Mouse (Mus musculus) embryonic facial prominence, embryonic 10.5 days (tissue): ENCODE measurements at regions not wholly inside any gene's neighbourhood (a gene's known extent, or its start where the extent isn't known, plus 50 kb on each side); places are given as distances from the start of the nearest gene placed in this dataset.

ENCODE experiments used
- DNase-seq: peaks from one replicate; pipeline ENCODE4 v3.0.0-alpha.2; 2017; ENCODE audit warnings: low spot score
- H3K27ac ChIP-seq: fragments of 300-500 bp; sonication (generic); replicated peaks from 2 replicates; pipeline ENCODE4 v1.5.1; 2016; ENCODE audit warnings: mild to moderate bottlenecking
- H3K27me3 ChIP-seq: fragments of 300-500 bp; sonication (generic); replicated peaks from 2 replicates; pipeline ENCODE4 v1.6.1; 2016; ENCODE audit warnings: low read depth, mild to moderate bottlenecking; ENCODE audit not compliant: poor library complexity, severe bottlenecking
- H3K36me3 ChIP-seq: fragments of 300-500 bp; sonication (generic); replicated peaks from 2 replicates; pipeline ENCODE4 v1.6.1; 2016; ENCODE audit warnings: mild to moderate bottlenecking, moderate library complexity
- H3K4me1 ChIP-seq: fragments of 300-500 bp; sonication (generic); 2 replicates; pipeline ENCODE4 v1.6.1; 2016
- H3K4me3 ChIP-seq: fragments of 300-500 bp; sonication (generic); 2 replicates; pipeline ENCODE4 v1.5.1; 2016; ENCODE audit warnings: mild to moderate bottlenecking, moderate library complexity
- H3K9me3 ChIP-seq: fragments of 300-500 bp; sonication (generic); 2 replicates; pipeline ENCODE4 v1.6.1; 2016; ENCODE audit warnings: mild to moderate bottlenecking
- WGBS: fragments of 180-500 bp; shearing (Covaris S2); methylation state at CpG from one replicate; pipeline ENCODE4 v1.1.7; 2016; 5-methylcytosine and 5-hydroxymethylcytosine counted together

GRCm38 (mm10) chr1:88909864-88910573, 160.2 kb upstream of the Sh3bp4 start:
- Histone ChIP-seq H3K9me3 (peaks cover 6% of the 10 kb centered on the region; the same call in 1 of the 2 replicates), H3K27ac (no peak overlapping the region), H3K27me3 (no peaks in the 10 kb centered on the region), H3K4me3 (no peak overlapping the region), H3K36me3 (no peaks in the 10 kb centered on the region), H3K4me1 (peaks cover 7% of the 10 kb centered on the region; the same call in 1 of the 2 replicates)
- 77% methylated on average over 6 of the region's 6 CpGs for WGBS
- DNase-seq: no peak

- Histone ChIP-seq H3K27me3 (no peaks in the 10 kb centered on the region), H3K4me1 (peaks cover 7% of the 10 kb centered on the region; the same call in 1 of the 2 replicates), H3K4me3 (no peak overlapping the region), H3K9me3 (peaks cover 6% of the 10 kb centered on the region; the same call in 1 of the 2 replicates), H3K27ac (no peak overlapping the region), H3K36me3 (no peaks in the 10 kb centered on the region)
- WGBS: 74% methylated on average over 5 of the region's 5 CpGs
- DNase-seq: no peak
These were observed 158.5 kb upstream of the Sh3bp4 start for GRCm38 (mm10) chr1:88911724-88912123.

- Histone ChIP-seq H3K9me3 (peaks cover 11% of the 10 kb centered on the region; the same call in 1 of the 2 replicates), H3K4me1 (peaks cover 8% of the 10 kb centered on the region; the same call in 1 of the 2 replicates), H3K27ac (peak overlapping the region; percentile 35; the same call in 1 of the 2 replicates), H3K36me3 (no peaks in the 10 kb centered on the region), H3K4me3 (no peak overlapping the region), H3K27me3 (no peaks in the 10 kb centered on the region)
- no peak for DNase-seq
- 81% methylated on average over 4 of the region's 4 CpGs for WGBS
These were observed 153.6 kb upstream of the Sh3bp4 start for GRCm38 (mm10) chr1:88916531-88917050.

- Histone ChIP-seq H3K9me3 (0 out of 2 replicates have a peak, but pooled peaks cover 5% of the 10 kb centered on the region), H3K27me3 (no peaks in the 10 kb centered on the region), H3K4me1 (peaks cover 15% of the 10 kb centered on the region), H3K27ac (no peak overlapping the region), H3K36me3 (no peaks in the 10 kb centered on the region), H3K4me3 (no peak overlapping the region)
- no peak for DNase-seq
- 68% methylated on average over 2 of the region's 2 CpGs for WGBS
These were observed 148.8 kb upstream of the Sh3bp4 start for GRCm38 (mm10) chr1:88921401-88921800.

- Histone ChIP-seq H3K4me1 (peaks cover 15% of the 10 kb centered on the region), H3K36me3 (no peaks in the 10 kb centered on the region), H3K27ac (peak overlapping the region; percentile 32; the same call in 1 of the 2 replicates), H3K9me3 (0 out of 2 replicates have a peak, but pooled peaks cover 7% of the 10 kb centered on the region), H3K4me3 (no peak overlapping the region), H3K27me3 (no peaks in the 10 kb centered on the region)
- DNase-seq: peak; percentile 18
- 68% methylated on average over 7 of the region's 7 CpGs for WGBS
These were observed 146.2 kb upstream of the Sh3bp4 start for GRCm38 (mm10) chr1:88923791-88924581.

- Histone ChIP-seq H3K36me3 (no peaks in the 10 kb centered on the region), H3K9me3 (peaks cover 6% of the 10 kb centered on the region), H3K4me1 (peaks cover 19% of the 10 kb centered on the region), H3K4me3 (no peak overlapping the region), H3K27me3 (no peaks in the 10 kb centered on the region), H3K27ac (no peak overlapping the region)
- DNase-seq: no peak
- 96% methylated on average over 1 of the region's 1 CpGs for WGBS
These were observed 135.0 kb upstream of the Sh3bp4 start for GRCm38 (mm10) chr1:88935191-88935590.

- 81% methylated on average over 3 of the region's 3 CpGs for WGBS
- peaks cover 19% of the 10 kb centered on the region for H3K4me1 ChIP-seq
- H3K4me3 ChIP-seq: no peak overlapping the region
- H3K27me3 ChIP-seq: no peaks in the 10 kb centered on the region
- H3K36me3 ChIP-seq: no peaks in the 10 kb centered on the region
- H3K9me3 ChIP-seq: peaks cover 6% of the 10 kb centered on the region
- no peak overlapping the region for H3K27ac ChIP-seq
- no peak for DNase-seq
These were observed 134.4 kb upstream of the Sh3bp4 start for GRCm38 (mm10) chr1:88935779-88936178.

GRCm38 (mm10) chr1:88937327-88937726, 132.9 kb upstream of the Sh3bp4 start:
- H3K4me1 ChIP-seq: peaks cover 19% of the 10 kb centered on the region
- no peaks in the 10 kb centered on the region for H3K36me3 ChIP-seq
- H3K9me3 ChIP-seq: peaks cover 6% of the 10 kb centered on the region
- no peak overlapping the region for H3K4me3 ChIP-seq
- DNase-seq: peak; percentile 46
- no peak overlapping the region; the same call in 1 of the 2 replicates for H3K27ac ChIP-seq
- H3K27me3 ChIP-seq: no peaks in the 10 kb centered on the region
- WGBS: 71% methylated on average over 1 of the region's 1 CpGs

- no peaks in the 10 kb centered on the region for H3K36me3 ChIP-seq
- peaks cover 19% of the 10 kb centered on the region for H3K4me1 ChIP-seq
- no peak for DNase-seq
- H3K27me3 ChIP-seq: no peaks in the 10 kb centered on the region
- WGBS: 67% methylated on average over 7 of the region's 7 CpGs
- H3K27ac ChIP-seq: peak overlapping the region; percentile 35; the same call in 1 of the 2 replicates
- no peak overlapping the region for H3K4me3 ChIP-seq
- H3K9me3 ChIP-seq: peaks cover 6% of the 10 kb centered on the region
These were observed 131.8 kb upstream of the Sh3bp4 start for GRCm38 (mm10) chr1:88938458-88938857.

GRCm38 (mm10) chr1:88943039-88943438, 127.2 kb upstream of the Sh3bp4 start:
- no peak for DNase-seq
- 89% methylated on average over 8 of the region's 8 CpGs for WGBS
- no peaks in the 10 kb centered on the region for H3K36me3 ChIP-seq

GRCm38 (mm10) chr1:88945868-88946267, 124.3 kb upstream of the Sh3bp4 start:
- Histone ChIP-seq H3K9me3 (peaks cover 5% of the 10 kb centered on the region; the same call in 1 of the 2 replicates), H3K27me3 (no peaks in the 10 kb centered on the region), H3K27ac (no peak overlapping the region), H3K4me3 (no peak overlapping the region), H3K4me1 (no peaks in the 10 kb centered on the region), H3K36me3 (no peaks in the 10 kb centered on the region)
- no peak for DNase-seq
- WGBS: 93% methylated on average over 10 of the region's 10 CpGs

More at GRCm38 (mm10) chr1:88943039-88943438, 127.2 kb upstream of the Sh3bp4 start:
- H3K27me3 ChIP-seq: no peaks in the 10 kb centered on the region
- no peak overlapping the region for H3K4me3 ChIP-seq
- no peak overlapping the region for H3K27ac ChIP-seq
- peaks cover 7% of the 10 kb centered on the region; the same call in 1 of the 2 replicates for H3K4me1 ChIP-seq
- H3K9me3 ChIP-seq: no peaks in the 10 kb centered on the region

- 93% methylated on average over 8 of the region's 8 CpGs for WGBS
- Histone ChIP-seq H3K4me3 (no peak overlapping the region), H3K4me1 (no peaks in the 10 kb centered on the region), H3K36me3 (no peaks in the 10 kb centered on the region), H3K27me3 (no peaks in the 10 kb centered on the region), H3K9me3 (peaks cover 5% of the 10 kb centered on the region; the same call in 1 of the 2 replicates), H3K27ac (no peak overlapping the region)
- DNase-seq: no peak
These were observed 123.8 kb upstream of the Sh3bp4 start for GRCm38 (mm10) chr1:88946374-88946773.
